Mouse (Mus musculus): ENCODE data around the gene Hoxa11.

Hoxa11 gene

GRCm38 (mm10) chr6:52211170-52211935 lies 34.3 kb downstream of the Hoxa11 start:
- in situ Hi-C loops (cut with MboI, MseI): loop anchor here in 1 of 2 experiments (10.0 kb wide), 1 partner anchor 207 kb away; no protein-coding TSS in a partner anchor

- in situ Hi-C loops (cut with MboI, MseI): loop anchor here in 1 of 2 experiments (10.0 kb wide), 1 partner anchor 205 kb away; no protein-coding TSS in a partner anchor
These were observed 35.9 kb downstream of the Hoxa11 start for GRCm38 (mm10) chr6:52209685-52210046.

GRCm38 (mm10) chr6:52208868-52209684 lies 36.5 kb downstream of the Hoxa11 start:
- in situ Hi-C loops (cut with MboI, MseI): no loop called here

GRCm38 (mm10) chr6:52208072-52208867 lies 37.3 kb downstream of the Hoxa11 start, which contains the start of gene Hoxa6:
Gene Hoxa6, minus strand, starts transcription at chr6:52208722.
- in situ Hi-C loops (cut with MboI, MseI): no loop called here

GRCm38 (mm10) chr6:52207684-52207976 lies 38.0 kb downstream of the Hoxa11 start:
- in situ Hi-C loops (cut with MboI, MseI): no loop called here

GRCm38 (mm10) chr6:52206882-52207683 lies 38.5 kb downstream of the Hoxa11 start:
- in situ Hi-C loops (cut with MboI, MseI): no loop called here

- in situ Hi-C loops (cut with MboI, MseI): no loop called here
These were observed 39.7 kb downstream of the Hoxa11 start for GRCm38 (mm10) chr6:52205638-52206621.

GRCm38 (mm10) chr6:52205221-52205620 lies 40.4 kb downstream of the Hoxa11 start:
- in situ Hi-C loops (cut with MboI, MseI): no loop called here

GRCm38 (mm10) chr6:52204050-52204752 lies 41.4 kb downstream of the Hoxa11 start, which contains the start of gene Hoxa5:
Gene Hoxa5, minus strand, starts transcription at chr6:52204587.
- in situ Hi-C loops (cut with MboI, MseI): no loop called here

- in situ Hi-C loops (cut with MboI, MseI): no loop called here
These were observed 42.1 kb downstream of the Hoxa11 start for GRCm38 (mm10) chr6:52203371-52204049.

- in situ Hi-C loops (cut with MboI, MseI): no loop called here
These were observed 42.6 kb downstream of the Hoxa11 start for GRCm38 (mm10) chr6:52203121-52203370.

- in situ Hi-C loops (cut with MboI, MseI): no loop called here
These were observed 43.1 kb downstream of the Hoxa11 start for GRCm38 (mm10) chr6:52202362-52203120.

GRCm38 (mm10) chr6:52201269-52201668 lies 44.3 kb downstream of the Hoxa11 start:
- in situ Hi-C loops (cut with MboI, MseI): no loop called here

- in situ Hi-C loops (cut with MboI, MseI): no loop called here
These were observed 44.8 kb downstream of the Hoxa11 start for GRCm38 (mm10) chr6:52200751-52201250.

- in situ Hi-C loops (cut with MboI, MseI): no loop called here
These were observed 45.4 kb downstream of the Hoxa11 start for GRCm38 (mm10) chr6:52200073-52200750.

GRCm38 (mm10) chr6:52197271-52197670 lies 48.3 kb downstream of the Hoxa11 start:
- in situ Hi-C loops (cut with MboI, MseI): loop anchor here in 1 of 2 experiments (5.0 kb wide), 1 partner anchor 985 kb away; no protein-coding TSS in a partner anchor

GRCm38 (mm10) chr6:52196811-52197210 lies 48.8 kb downstream of the Hoxa11 start:
- in situ Hi-C loops (cut with MboI, MseI): loop anchor here in 1 of 2 experiments (5.0 kb wide), 1 partner anchor 985 kb away; no protein-coding TSS in a partner anchor
